Mouse (Mus musculus) T-cell, adult 66 days (primary cell): ENCODE measurements around the gene Olfr741. TPM values are rescaled to one million over a fixed set of nuclear protein-coding genes. Genes with fewer than 3 reads are reported as not detected.

ENCODE experiments used
- total RNA-seq, 2 experiments: library from RNA; stranded (reverse); gene quantifications; 3 replicates in 1 of 2; 4 replicates in 1 of 2; pipeline ENCODE4 v1.2.4; 2023

The Olfr741 gene
- not detected for total RNA-seq

GRCm38 (mm10) chr14:50472438-50472837 lies at the start of gene Olfr741:
Gene Olfr741, plus strand, starts transcription at chr14:50472738.

DNA sequence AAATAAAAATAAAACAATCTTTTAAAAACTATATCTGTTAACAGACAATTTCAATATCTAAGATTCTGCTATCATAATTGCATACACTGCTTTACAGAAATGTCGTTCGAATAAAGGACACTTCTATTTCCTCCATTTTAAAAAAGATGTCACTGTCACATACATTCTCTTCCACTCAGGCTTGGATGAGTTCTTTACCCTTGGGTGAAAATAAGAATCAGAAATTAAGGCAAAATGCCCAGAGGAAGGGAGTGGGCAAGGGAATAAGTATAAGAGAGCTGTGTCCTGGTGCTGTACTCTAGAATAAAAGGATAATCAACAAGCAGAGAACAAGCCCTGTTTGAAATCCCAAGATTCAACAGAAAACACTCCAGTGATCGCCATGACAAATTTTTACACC lies 27.3 kb upstream of the Olfr741 start, which contains the start of gene Olfr740:
Gene Olfr740, plus strand, starts transcription at position 301 of the 400 bp plus-strand sequence.

GRCm38 (mm10) chr14:50503300-50503699 lies 30.8 kb downstream of the Olfr741 start, which contains the start of gene Olfr742:
Gene Olfr742, plus strand, starts transcription at chr14:50503600.

DNA sequence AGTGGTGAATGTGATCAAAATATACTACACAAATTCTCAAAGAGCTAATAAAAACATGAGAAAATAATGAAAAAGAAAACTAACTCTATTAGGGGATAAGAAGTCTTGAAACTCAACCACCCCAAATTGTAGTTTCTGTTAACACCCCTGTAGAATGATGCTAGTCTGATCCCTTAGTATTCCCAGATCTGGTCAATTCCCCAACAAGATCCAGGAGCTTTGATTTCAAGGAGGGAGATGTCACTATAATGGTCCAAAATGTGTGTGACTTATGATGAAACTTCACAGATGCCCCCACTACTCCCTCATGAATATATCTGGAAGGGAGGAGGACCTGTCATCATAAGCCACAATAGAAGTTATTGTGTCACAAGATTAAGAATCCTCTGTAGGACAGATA lies 49.0 kb downstream of the Olfr741 start, which contains the start of gene Olfr743:
Gene Olfr743, plus strand, starts transcription at position 301 of the 400 bp plus-strand sequence.

Other genes with a start within 250 kb of the Olfr741 start
- not detected for gene Olfr731, start 230.9 kb upstream of the Olfr741 start, total RNA-seq
- not detected for gene Olfr732, start 188.5 kb upstream of the Olfr741 start, total RNA-seq
- gene Olfr733, start 171.2 kb upstream of the Olfr741 start, total RNA-seq: not detected
- not detected for gene Olfr734, start 146.0 kb upstream of the Olfr741 start, total RNA-seq
- not detected for gene Olfr735, start 123.9 kb upstream of the Olfr741 start, total RNA-seq
- gene Tlr11, start 114.8 kb upstream of the Olfr741 start, total RNA-seq: under 1 TPM in 1 of 2 experiments, not detected in 1; 0.18 TPM
- not detected for gene Olfr736, start 91.6 kb upstream of the Olfr741 start, total RNA-seq
- not detected for gene Olfr738, start 65.2 kb upstream of the Olfr741 start, total RNA-seq
- gene Olfr739, start 54.1 kb upstream of the Olfr741 start, total RNA-seq: not detected
- gene Olfr740, start 27.2 kb upstream of the Olfr741 start, total RNA-seq: not detected
- gene Olfr742, start 30.9 kb downstream of the Olfr741 start, total RNA-seq: not detected
- gene Olfr743, start 49.1 kb downstream of the Olfr741 start, total RNA-seq: not detected
- gene Olfr744, start 142.1 kb downstream of the Olfr741 start, total RNA-seq: not detected
- not detected for gene Olfr745, start 166.7 kb downstream of the Olfr741 start, total RNA-seq
- gene Olfr746, start 174.3 kb downstream of the Olfr741 start, total RNA-seq: not detected
- gene Olfr747, start 220.5 kb downstream of the Olfr741 start, total RNA-seq: not detected
- not detected for gene Olfr748, start 234.6 kb downstream of the Olfr741 start, total RNA-seq